Mouse (Mus musculus) CD4-positive naive resting alpha-beta T cell, adult 57 days (primary cell): ENCODE data around the gene B020004J07Rik. TPM values are rescaled to one million over a fixed set of nuclear protein-coding genes. Genes with fewer than 3 reads are reported as not detected.

Experiments
- total RNA-seq: library from RNA; stranded (reverse); gene quantifications from one replicate; pipeline ENCODE4 v1.2.4, GENCODE M21; 2023

The B020004J07Rik gene
- total RNA-seq, result not detected

GRCm38 (mm10) chr4:101843923-101844322 is at the start of gene B020004J07Rik:
B020004J07Rik (minus strand) TSS chr4:101844023.

Other genes starting within 250 kb of the B020004J07Rik start
- 14.0 TPM for gene Leprot, start 196.3 kb downstream of the B020004J07Rik start, total RNA-seq
- 0.27 TPM for gene Lepr, start 126.6 kb downstream of the B020004J07Rik start, total RNA-seq
- not detected for gene C130073F10Rik, start 49.8 kb upstream of the B020004J07Rik start, total RNA-seq
- gene Gm12800, start 65.1 kb upstream of the B020004J07Rik start, total RNA-seq, result not detected
- not detected for gene Gm12794, start 96.4 kb upstream of the B020004J07Rik start, total RNA-seq
- not detected for gene Gm12790, start 137.0 kb upstream of the B020004J07Rik start, total RNA-seq
- gene Gm12789, start 142.6 kb upstream of the B020004J07Rik start, total RNA-seq, result not detected
- gene Pde4b, start 243.5 kb upstream of the B020004J07Rik start, total RNA-seq, result 166 TPM